Mouse (Mus musculus): ENCODE data around the gene Tcp11l2. TPM values are rescaled to one million over a fixed set of nuclear protein-coding genes. Genes with fewer than 3 reads are reported as not detected.

Gene Tcp11l2
- total RNA-seq, 2 experiments from 2014 or later: 21.9 to 23.1 TPM

GRCm38 (mm10) chr10:84584451-84585293 is 8.2 kb downstream of the Tcp11l2 start:
- intact Hi-C loops (cut with DNase I): no loop called here
- no peak overlapping the region for H3K27ac ChIP-seq
- no peak for TF ChIP-seq CTCF (IDR thresholded peaks at IDR 0.05)
- DNase-seq (ENCODE audit: extremely low spot score in 1 of 2, low spot score in 2 of 2): no peak
- no peak overlapping the region for H3K4me3 ChIP-seq

DNA sequence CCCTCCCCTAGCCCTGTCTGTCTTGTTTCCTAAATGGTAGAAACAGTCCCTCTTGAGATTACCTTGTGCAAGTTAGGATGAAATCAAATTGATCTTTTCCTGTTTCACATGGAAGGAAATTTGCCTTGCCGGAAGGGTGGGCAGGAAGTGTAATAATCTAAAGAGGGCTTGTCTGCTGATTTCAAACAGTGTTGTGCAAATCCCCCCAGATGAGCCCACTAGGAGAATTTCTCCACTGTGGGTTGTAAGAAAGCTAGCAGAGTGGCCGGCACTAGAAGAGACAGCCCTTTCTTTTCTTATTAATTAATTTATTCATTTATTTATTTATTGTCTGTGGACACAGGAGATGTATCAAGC is 8.8 kb downstream of the Tcp11l2 start:
- DNase-seq (ENCODE audit: extremely low spot score in 1 of 2, low spot score in 2 of 2): no peak
- TF ChIP-seq CTCF (IDR thresholded peaks at IDR 0.05): no peak
- intact Hi-C loops (cut with DNase I): no loop called here
- Histone ChIP-seq H3K27ac (no peak overlapping the region), H3K4me3 (no peak overlapping the region)

DNA sequence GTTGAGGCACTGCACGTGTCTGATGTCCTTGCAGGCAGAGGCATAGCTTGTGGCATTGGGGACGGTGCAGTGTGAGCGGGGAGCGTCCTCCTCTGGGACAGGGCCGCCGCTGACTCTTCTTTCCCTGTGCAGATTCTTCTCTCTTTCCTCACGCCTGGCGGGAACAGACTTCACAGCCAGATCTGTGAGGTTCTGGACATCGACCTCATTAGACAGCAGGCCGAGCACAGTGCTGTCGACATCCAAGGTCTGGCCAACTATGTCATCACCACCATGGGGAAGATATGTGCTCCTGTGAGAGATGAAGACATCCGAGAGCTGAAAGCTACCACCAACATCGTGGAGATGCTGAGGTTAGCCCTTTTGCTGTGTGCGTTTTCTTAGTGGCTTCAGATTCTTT is 14.5 kb downstream of the Tcp11l2 start:
- no peak for TF ChIP-seq CTCF (IDR thresholded peaks at IDR 0.05)
- Histone ChIP-seq H3K4me3 (no peak overlapping the region), H3K27ac (no peak overlapping the region)
- DNase-seq (ENCODE audit: extremely low spot score in 1 of 2, low spot score in 2 of 2): no peak
- intact Hi-C loops (cut with DNase I): no loop called here

- intact Hi-C loops (cut with DNase I): no loop called here
- no peak for DNase-seq (ENCODE audit: extremely low spot score in 1 of 2, low spot score in 2 of 2)
- Histone ChIP-seq H3K27ac (no peak overlapping the region), H3K4me3 (no peak overlapping the region)
- no peak for TF ChIP-seq CTCF (IDR thresholded peaks at IDR 0.05)
Observed at GRCm38 (mm10) chr10:84591640-84592148, 15.3 kb downstream of the Tcp11l2 start.

GRCm38 (mm10) chr10:84592745-84593144 is 16.3 kb downstream of the Tcp11l2 start:
- H3K4me3 ChIP-seq: no peak overlapping the region
- no peak for TF ChIP-seq CTCF (IDR thresholded peaks at IDR 0.05)
- no peak for DNase-seq (ENCODE audit: extremely low spot score in 1 of 2, low spot score in 2 of 2)

DNA sequence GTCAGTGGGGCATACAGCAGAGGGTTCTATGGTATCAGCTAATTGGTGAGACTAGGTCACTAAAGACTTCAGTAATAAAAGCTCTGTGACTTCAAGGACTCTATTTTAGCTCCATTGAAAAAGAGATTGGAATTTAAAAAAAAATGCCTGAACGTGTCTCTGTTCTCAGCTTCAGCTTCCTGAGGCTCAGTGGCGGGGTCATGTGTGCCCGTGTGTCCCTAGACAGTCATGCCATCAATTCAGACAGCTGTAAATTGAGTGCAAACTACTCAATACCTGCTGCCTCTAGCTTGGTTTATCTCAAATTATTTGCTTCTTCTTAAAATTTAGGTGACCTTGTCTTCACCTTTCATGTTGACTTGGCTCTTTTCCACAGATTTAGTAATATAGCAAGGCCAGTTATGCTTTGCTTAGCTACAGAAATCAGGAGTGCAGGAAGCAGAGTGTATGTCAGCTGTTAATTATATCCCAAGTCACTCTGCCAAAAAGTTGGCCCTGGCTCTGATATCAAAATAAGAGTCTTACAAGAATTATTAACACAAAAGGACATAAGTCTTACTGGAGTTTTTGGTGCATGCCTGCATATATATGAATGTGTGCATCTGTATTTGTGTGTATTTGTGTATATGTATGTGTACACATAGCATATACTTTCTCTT is 20.8 kb downstream of the Tcp11l2 start:
- DNase-seq (ENCODE audit: extremely low spot score in 1 of 2, low spot score in 2 of 2): no peak
- TF ChIP-seq CTCF (IDR thresholded peaks at IDR 0.05): no peak
- H3K27ac ChIP-seq: no peak overlapping the region
- no peak overlapping the region for H3K4me3 ChIP-seq
- intact Hi-C loops (cut with DNase I): no loop called here

More at GRCm38 (mm10) chr10:84592745-84593144, 16.3 kb downstream of the Tcp11l2 start:
- intact Hi-C loops (cut with DNase I): no loop called here
- no peak overlapping the region for H3K27ac ChIP-seq

- intact Hi-C loops (cut with DNase I): no loop called here
Observed at GRCm38 (mm10) chr10:84598172-84598571, 21.7 kb downstream of the Tcp11l2 start.

DNA sequence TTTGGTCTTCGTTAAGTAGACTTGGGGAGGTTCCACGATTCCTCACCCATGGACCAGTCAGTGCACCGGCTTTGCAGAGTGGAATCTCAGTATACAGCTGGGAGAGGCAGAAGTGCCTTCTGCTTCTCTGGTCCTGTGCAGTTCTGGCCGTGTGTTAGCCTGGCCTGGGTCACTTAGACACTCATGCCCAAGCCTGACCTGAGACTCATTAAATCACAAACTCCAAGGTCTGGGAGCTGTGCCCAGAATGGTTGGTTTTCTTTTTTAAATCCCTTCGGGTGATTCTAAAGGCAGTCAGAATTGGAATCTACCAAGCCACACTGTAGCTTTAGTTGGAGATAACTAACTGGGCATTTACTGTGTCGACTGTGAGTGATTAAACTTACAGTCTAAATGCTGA is 23.7 kb downstream of the Tcp11l2 start:
- intact Hi-C loops (cut with DNase I): no loop called here
- no peak for DNase-seq (ENCODE audit: extremely low spot score in 1 of 2, low spot score in 2 of 2)
- Histone ChIP-seq H3K4me3 (no peak overlapping the region), H3K27ac (no peak overlapping the region)
- TF ChIP-seq CTCF (IDR thresholded peaks at IDR 0.05): no peak

More at GRCm38 (mm10) chr10:84598172-84598571, 21.7 kb downstream of the Tcp11l2 start:
- DNase-seq (ENCODE audit: extremely low spot score in 1 of 2, low spot score in 2 of 2): no peak
- Histone ChIP-seq H3K4me3 (no peak overlapping the region), H3K27ac (no peak overlapping the region)
- TF ChIP-seq CTCF (IDR thresholded peaks at IDR 0.05): no peak; the same call in 1 of the 2 replicates

DNA sequence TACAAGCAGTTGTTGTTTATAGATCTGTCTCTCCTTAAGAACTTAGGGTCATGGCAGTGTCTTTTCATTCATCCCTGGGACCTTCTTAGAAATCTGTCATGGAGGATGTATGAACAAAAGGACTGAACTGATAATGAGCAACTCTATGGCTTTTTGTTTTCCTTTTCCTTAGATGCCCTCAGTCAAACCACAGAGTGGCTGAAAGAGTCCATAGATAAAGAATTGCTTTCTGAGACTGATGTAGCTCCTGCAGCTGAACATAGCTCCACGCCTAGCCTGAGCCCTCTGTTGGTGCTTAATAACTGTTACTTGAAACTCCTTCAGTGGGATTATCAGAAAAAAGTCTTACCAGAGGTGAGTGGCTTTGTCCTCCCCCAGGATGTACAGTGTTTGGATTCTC is 27.9 kb downstream of the Tcp11l2 start:
- intact Hi-C loops (cut with DNase I): no loop called here
- DNase-seq (ENCODE audit: extremely low spot score in 1 of 2, low spot score in 2 of 2): no peak
- no peak overlapping the region for H3K4me3 ChIP-seq
- no peak overlapping the region for H3K27ac ChIP-seq
- TF ChIP-seq CTCF (IDR thresholded peaks at IDR 0.05): no peak

DNA sequence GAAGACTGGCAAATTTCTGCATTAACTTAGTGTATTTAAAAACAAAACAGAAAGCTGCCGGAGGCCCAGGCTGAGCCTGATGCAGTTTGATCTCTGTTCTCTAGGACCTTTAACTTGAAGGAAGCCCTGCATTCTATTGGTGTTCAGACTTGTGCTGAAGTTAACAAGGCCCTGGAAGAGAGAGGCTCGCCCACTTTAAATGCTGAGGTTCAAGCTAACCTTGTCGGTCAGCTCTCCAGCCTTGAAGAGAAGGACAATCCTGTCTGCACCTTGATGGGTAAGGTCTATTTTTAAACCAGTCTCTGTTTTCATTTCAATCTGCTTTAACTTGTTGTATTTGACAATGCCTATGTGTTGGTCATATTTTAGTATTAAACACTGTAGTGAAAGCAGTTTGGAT is 31.9 kb downstream of the Tcp11l2 start:
- intact Hi-C loops (cut with DNase I): no loop called here
- no peak for TF ChIP-seq CTCF (IDR thresholded peaks at IDR 0.05)
- H3K4me3 ChIP-seq: no peak overlapping the region
- DNase-seq (ENCODE audit: extremely low spot score in 1 of 2, low spot score in 2 of 2): no peak
- H3K27ac ChIP-seq: no peak overlapping the region

- TF ChIP-seq CTCF (IDR thresholded peaks at IDR 0.05): no peak
- intact Hi-C loops (cut with DNase I): no loop called here
- Histone ChIP-seq H3K4me3 (no peak overlapping the region), H3K27ac (no peak overlapping the region)
- no peak for DNase-seq (ENCODE audit: extremely low spot score in 1 of 2, low spot score in 2 of 2)
Observed at GRCm38 (mm10) chr10:84610324-84610723, 33.9 kb downstream of the Tcp11l2 start.

GRCm38 (mm10) chr10:84610783-84611182 is 34.4 kb downstream of the Tcp11l2 start:
- no peak for TF ChIP-seq CTCF (IDR thresholded peaks at IDR 0.05)
- Histone ChIP-seq H3K4me3 (no peak overlapping the region), H3K27ac (no peak overlapping the region)
- intact Hi-C loops (cut with DNase I): no loop called here
- DNase-seq (ENCODE audit: extremely low spot score in 1 of 2, low spot score in 2 of 2): no peak

Measured in left cerebral cortex, adult 2 months (tissue).